Mouse (Mus musculus) monocyte, adult 5-6 weeks (primary cell): ENCODE results near the gene Sh3bp1. TPM values are rescaled to one million over a fixed set of nuclear protein-coding genes. Genes with fewer than 3 reads are reported as not detected.
A peak's percentile ranks its signal among the peaks of the same experiment; 100 is the strongest.

ENCODE experiments used
- ATAC-seq: fragments of 153-309, 156-312 bp; replicated peaks from 2 replicates; pipeline ENCODE4 v1.8.0; 2017; ENCODE audit warnings: mild to moderate bottlenecking; ENCODE audit not compliant: low TSS enrichment, insufficient number of reproducible peaks, severe bottlenecking, poor library complexity, low FRiP score
- total RNA-seq: library from RNA; stranded (forward); fragments of 200-1000, 200-491, 200-594 nt; gene quantifications from 3 replicates; pipeline ENCODE4 v1.2.3, GENCODE M21; 2017

The Sh3bp1 gene
- total RNA-seq, 1 experiment from 2014 or later: 18.5 TPM

DNA sequence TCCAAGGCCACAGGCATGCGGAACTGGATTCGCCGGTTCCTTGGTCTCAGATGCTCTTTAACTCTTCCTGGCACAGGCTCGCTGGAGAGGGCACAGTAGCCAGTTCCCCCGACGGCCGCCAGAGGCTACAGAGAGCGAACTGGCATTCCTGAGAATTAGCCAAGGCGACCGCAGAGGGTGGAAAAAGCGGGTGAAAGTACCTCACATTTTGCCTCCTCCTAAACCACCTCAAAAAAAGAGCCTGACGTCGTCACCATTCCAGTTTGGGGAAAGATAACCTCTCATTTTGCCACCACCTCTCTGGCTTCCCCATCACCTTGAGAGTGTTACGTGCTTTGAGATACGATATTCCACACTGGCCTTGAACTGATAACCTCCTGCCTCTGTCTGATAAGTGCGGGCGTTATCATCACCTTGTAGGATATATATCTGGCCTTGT lies 23.3 kb upstream of the Sh3bp1 start:
- ATAC-seq: 0 out of 2 replicates have a peak, but pooled peaks have one; percentile 11

DNA sequence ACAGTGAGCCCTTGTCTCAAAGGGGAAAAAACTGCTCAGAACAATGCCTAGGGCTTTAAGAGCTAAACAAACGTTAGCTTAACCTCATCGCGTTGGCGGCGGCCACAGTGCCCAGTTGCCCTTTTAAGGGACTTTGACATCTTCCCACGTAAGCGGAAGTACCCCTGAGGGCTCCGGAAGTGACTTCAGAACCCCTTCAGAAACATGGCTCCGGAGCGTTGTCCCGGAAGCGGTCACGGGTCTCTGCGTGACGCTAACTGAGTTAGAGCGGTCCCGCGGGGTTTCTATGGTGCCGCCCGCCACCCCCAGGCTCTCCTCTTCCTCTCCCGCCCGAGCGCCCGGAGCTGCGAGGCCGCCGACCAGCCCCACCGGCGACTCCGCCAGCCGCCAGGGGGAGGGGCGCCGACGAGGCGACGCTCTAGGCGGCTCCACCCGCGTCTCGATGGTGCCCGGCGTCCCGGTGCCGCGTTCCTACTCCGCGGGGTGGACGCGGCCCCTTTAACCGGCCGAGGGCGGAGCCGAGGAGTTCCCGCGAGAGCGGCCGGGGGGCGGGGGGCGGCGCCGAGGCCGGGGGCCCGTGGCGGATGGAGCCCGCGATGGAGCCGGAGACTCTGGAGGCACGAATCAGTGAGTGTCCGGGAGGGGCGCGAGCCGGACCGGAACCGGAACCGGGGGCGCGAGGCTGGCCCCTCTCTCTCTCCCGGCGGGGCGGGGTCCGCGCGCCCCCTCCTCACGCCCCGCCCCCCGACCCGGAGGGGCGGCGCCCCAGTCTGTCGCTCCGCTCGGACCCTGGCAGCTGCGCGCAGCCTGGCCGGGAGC lies 22.4 kb upstream of the Sh3bp1 start, which contains the start of gene Gga1:
Gene Gga1, plus strand, starts transcription at position 200 of the 819 bp plus-strand sequence.
- peak; percentile 77 for ATAC-seq

DNA sequence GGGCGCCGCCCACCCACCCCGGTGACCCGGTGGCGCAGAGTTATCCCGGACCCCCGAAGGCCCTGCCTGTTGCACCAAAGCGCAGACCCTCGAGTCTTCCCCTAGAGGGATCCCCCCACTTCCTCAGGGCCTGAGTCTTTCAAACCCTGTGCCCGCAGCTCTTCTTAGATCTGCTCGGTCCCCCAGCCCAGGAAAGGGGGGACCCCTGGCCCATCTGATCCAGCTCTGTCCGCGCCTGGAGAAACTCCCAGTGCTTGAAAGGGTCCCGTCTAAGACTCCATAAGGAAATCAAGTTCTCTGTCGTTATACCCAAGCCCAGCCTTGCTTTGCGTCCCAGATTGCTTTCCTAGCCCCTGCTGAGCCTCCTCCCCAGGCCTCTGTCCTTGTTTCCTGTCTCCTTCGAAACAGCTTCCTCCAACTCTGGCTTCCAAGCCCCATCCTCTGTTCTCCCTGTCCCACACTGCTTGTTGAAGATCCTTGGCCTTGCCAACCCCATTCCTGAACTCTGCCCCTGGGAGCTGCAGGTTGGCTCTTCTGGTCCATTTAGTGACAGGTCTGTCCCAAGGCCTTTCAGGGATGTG lies 21.7 kb upstream of the Sh3bp1 start:
- no peak for ATAC-seq

DNA sequence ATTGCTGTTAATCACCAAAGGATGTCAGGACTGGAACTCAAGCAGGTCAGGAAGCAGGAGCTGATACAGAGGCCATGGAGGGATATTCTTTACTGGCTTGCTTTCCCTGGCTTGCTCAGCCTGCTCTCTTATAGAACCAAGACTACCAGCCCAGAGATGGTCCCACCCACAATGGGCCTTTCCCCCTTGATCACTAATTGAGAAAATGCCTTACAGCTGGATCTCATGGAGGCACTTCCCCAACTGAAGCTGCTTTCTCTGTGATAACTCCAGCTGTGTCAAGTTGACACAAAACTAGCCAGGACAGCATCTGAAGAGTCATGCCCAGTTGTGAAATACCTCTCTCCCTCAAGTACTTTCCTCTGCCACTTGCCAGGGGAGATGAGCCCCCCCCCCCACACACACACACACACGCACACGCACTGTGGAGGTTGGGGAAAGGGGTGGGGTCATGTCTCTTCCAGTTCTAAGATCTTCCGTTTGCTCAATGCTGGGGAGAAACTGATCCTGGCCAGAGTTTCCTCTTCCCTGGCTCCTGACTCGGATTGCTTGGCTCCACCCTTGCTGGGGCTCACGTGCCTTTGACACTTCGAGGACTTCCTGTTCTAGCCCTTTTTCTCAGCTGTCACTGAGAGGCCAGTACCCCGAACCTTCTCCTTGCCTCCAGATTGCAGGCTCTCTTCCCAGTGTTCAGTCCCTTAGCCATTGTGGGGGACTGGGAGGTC lies 20.6 kb upstream of the Sh3bp1 start:
- ATAC-seq: peak; percentile 45

GRCm38 (mm10) chr15:78880432-78880831 lies 19.1 kb upstream of the Sh3bp1 start:
- no peak for ATAC-seq

- no peak for ATAC-seq
Measured at GRCm38 (mm10) chr15:78881828-78882227, 17.7 kb upstream of the Sh3bp1 start.

GRCm38 (mm10) chr15:78889401-78889853 lies 10.1 kb upstream of the Sh3bp1 start:
- ATAC-seq: no peak

DNA sequence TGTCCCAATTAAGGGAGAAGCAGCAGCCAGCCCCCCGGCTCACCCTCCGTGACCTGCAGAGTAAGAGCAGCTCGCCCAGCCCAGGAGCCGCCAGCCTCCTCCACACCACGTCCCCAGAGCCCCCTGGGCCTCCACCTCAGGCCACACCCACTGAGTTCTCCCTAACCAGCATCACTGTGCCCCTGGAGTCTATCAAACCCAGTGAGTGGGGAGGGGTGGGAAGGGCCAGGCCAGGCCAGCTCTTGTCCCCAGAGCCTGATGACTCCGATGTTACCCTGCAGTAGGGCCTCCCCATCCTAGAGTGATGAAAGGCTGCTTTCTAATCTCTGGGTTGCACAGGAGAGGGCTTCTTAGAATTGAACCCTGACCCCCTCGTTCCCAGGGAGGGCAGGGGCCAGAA lies 7.1 kb upstream of the Sh3bp1 start:
- no peak for ATAC-seq

GRCm38 (mm10) chr15:78894726-78895125 lies 4.8 kb upstream of the Sh3bp1 start:
- no peak for ATAC-seq

GRCm38 (mm10) chr15:78895741-78896140 lies 3.8 kb upstream of the Sh3bp1 start:
- ATAC-seq: 0 out of 2 replicates have a peak, but pooled peaks have one; percentile 2

DNA sequence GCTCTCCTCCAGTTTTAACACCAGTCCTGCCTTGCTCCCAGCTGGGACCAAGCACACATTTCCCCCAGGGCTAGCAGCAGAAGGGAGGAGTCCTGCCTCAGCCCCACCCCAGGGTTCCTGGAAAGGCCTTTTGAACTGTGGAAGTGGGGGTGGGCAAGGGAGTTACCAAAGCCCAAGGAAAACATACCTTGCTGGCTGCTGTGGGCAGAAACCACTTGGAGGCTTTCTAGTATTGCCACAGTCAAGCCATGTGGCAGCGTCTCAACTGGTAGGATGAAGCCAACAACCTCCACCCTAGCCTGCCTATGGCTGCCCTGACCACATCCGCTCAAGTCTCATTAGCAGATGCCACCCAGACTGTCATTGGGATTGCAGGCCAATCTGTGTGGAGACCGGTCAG lies 3.4 kb upstream of the Sh3bp1 start:
- ATAC-seq: peak; percentile 42; the same call in 1 of the 2 replicates

DNA sequence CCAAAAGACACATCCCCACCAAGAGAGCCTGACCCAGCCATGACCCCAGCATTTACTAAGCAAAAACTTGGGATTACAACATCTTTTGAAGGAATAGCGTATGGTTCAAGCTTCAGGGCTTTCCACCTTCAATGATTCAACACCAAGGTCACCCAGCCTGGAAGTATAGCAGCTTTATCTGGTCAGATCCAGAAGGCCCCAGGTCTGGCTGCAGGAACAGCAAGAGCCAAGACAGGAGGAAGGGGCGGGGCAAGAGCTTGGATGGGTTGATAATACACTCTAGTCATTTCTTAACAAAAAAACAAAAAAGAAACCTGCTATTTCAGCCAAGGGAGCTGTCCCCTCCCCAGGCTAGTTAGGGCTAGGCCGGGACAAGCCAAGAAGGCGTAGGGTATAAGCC lies 2.1 kb upstream of the Sh3bp1 start:
- ATAC-seq: no peak

DNA sequence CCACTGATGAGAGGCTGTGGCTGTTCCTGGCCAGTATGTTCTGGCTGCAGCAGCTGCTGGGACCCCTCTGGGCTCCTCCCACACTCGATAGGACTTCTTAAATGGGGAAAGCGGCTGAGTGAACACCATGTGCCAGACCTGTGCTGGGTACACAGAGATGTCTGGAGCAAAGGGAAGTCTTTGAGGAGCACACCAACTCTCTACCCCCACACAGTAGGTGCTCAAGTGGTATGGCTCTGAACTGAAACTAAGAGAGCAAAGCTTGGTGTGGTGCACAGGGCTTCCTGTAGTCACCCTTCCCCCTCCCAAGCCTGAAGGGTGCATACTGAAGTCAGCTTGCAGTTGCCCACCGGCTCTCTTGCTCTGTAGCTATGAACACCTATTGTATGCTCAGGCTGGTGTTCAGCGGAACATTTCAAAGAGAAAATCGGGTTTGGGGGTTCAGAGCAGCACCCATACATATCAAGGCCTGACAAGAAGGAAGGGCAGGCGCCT lies 1.0 kb upstream of the Sh3bp1 start:
- ATAC-seq: no peak

GRCm38 (mm10) chr15:78899409-78899739 lies 194 bp upstream of the Sh3bp1 start, which contains the start of gene Gm49510:
Gene Gm49510 (plus strand): TSS chr15:78899667.
- no peak for ATAC-seq

- 0 out of 2 replicates have a peak, but pooled peaks have one; percentile 10 for ATAC-seq
Measured at GRCm38 (mm10) chr15:78900585-78901421, 1.2 kb downstream of the Sh3bp1 start.

- no peak for ATAC-seq
Measured at GRCm38 (mm10) chr15:78901422-78901789, 1.8 kb downstream of the Sh3bp1 start.

DNA sequence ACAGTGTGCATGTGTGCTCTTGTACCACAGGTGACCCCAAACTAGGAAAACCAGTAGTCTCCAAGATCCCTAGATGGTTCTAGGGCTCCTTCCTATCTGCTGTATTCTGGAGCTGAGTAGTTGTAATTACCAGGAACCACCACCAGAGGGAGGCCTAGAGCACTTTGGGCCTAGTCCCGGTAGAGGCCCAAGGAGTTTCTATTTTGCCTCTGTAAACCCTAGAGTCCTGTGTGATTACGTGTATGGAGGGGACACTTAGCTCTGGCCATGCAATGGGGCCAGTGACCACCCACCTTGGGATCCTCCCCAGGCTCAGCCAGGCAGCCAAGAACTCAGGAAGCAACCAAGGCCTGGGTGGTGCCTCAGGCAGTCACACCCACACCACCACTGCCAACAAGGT lies 3.7 kb downstream of the Sh3bp1 start:
- peak; percentile 34 for ATAC-seq

DNA sequence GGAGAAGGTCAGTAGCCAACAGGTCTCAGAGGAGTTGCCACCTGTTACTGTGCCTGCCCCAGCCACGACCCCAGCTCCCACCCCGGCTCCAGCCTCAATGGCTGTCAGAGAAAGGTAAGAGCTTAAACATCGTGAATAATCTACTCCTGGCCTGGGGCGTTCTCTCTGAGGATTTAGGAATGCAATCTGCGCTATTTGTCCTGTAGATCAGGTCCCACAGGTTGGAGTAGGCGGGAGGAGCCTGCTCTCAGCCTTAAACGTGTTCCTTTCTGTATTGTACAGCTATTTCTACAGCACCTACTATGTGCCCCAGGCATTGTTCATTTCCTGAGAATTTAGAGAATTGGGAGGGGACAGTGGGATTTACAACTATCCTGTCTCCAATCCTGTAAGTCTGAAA lies 8.8 kb downstream of the Sh3bp1 start:
- no peak for ATAC-seq
